Mouse (Mus musculus) bone marrow macrophage, adult 2 months (primary cell): ENCODE results near the gene Tuft1.

Experiments used
- CTCF ChIP-seq: IDR thresholded peaks from 2 replicates; pipeline ENCODE4 v1.5.1; 2012; ENCODE audit warnings: low read depth, mild to moderate bottlenecking, low read length, moderate library complexity
- POLR2A ChIP-seq: IDR thresholded peaks from 2 replicates; pipeline ENCODE4 v1.6.1; 2012; ENCODE audit warnings: mild to moderate bottlenecking, low read depth, low read length, borderline replicate concordance

GRCm38 (mm10) chr3:94612274-94612673 lies 46.4 kb downstream of the Tuft1 start:
- no peak for TF ChIP-seq CTCF
- TF ChIP-seq POLR2A = no peak
